Mouse (Mus musculus) stomach, postnatal 0 days (tissue): ENCODE data around the gene 4930556J24Rik.
A peak's percentile ranks its signal among the peaks of the same experiment; 100 is the strongest.

Source experiments
- CTCF ChIP-seq: IDR thresholded peaks from 2 replicates; pipeline ENCODE4 v1.5.1; 2016; ENCODE audit warnings: antibody characterized with exemption, low read depth, mild to moderate bottlenecking, moderate library complexity
- EP300 ChIP-seq: optimal IDR thresholded peaks from 2 replicates; pipeline ENCODE3; 2016; ENCODE audit warnings: antibody characterized with exemption

GRCm38 (mm10) chr11:3921281-3921850 is 55.2 kb downstream of the 4930556J24Rik start:
- TF ChIP-seq CTCF: peak; percentile 83
- TF ChIP-seq EP300: no peak
